ENCODE assay signal across 8 mouse cellular contexts in the genomic region with DNA sequence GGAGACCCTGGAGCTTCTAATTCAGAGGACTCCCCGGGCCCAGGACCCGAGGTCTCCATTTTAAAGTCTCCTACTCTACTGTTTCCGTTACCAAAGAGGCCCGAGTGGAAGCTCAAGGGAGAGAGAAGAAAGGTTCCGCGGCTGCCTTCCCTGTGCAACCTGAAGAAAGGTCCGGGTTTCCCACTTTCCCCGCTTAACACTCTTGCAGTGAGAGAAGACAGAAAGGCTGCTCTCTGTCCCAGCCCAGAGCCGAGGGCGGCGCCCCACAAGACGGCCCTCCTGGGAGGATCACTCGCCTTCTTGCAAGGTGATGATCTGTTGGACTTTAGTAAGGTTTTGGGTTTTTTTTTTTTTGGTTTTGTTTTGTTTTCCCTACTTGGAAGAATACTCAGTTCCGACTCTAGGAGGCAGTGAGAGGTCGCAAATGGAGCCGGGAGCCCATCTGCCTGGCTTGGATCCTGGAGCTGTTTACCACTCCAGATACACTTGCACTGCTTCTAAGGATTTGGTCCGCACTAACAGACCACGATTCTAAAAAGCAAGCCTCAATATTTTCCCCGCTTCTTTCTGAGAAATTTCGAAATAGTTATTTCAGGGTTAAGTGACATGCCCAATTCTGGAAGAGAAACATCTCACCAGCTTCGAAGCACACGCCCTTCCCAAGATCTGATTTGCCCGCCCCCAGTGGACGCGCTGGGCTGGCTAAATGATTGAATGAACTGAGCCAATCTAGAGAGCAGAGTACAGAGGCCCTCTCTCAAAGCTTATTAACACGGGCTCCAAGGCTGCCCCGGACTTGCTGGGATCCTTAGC. TPM values are rescaled to one million over a fixed set of nuclear protein-coding genes. Genes with fewer than 3 reads are reported as not detected.
DNase-seq lines count a peak whose midpoint lies in the region; ATAC-seq and TF ChIP-seq lines count a peak whose summit lies in the region.

A gene (minus strand): TSS at position 101 of the 813 bp plus-strand sequence.

- peak; percentile 94 for DNase-seq in MN1 (ENCODE audit: low spot score)
- peak; percentile 96 for DNase-seq in cerebellum, adult 9-10 months
- DNase-seq in hindbrain, embryonic 10.5 days (ENCODE audit: low spot score): peak; percentile 85
- DNase-seq in layer of hippocampus, adult 9-11 months: peak; percentile 84
- DNase-seq in lung, postnatal 0 days (ENCODE audit: low spot score): peak; percentile 91
- peak; percentile 96 for DNase-seq in ovary, postnatal 14 days (ENCODE audit: low spot score)
- peak; percentile 94 for DNase-seq in thymus, postnatal 14 days

- peak; percentile 95 for ATAC-seq in frontal cortex, adult (ENCODE audit: low TSS enrichment)
- ATAC-seq in lung, postnatal 0 days: peak; percentile 90

- WGBS in hindbrain, embryonic 10.5 days: under 1% methylated on average over 27 of the region's 27 CpGs
- under 1% methylated on average over 27 of the region's 27 CpGs for WGBS in lung, postnatal 0 days

- TF ChIP-seq CTCF in lung, postnatal 0 days (IDR thresholded peaks at IDR 0.05): peak; percentile 71

- peaks cover 13% of the 10 kb centered on the region; the same call in 1 of the 2 replicates for H3K36me3 ChIP-seq in hindbrain, embryonic 10.5 days
- 0 out of 2 replicates have a peak, but pooled peaks cover 6% of the 10 kb centered on the region for H3K36me3 ChIP-seq in lung, postnatal 0 days (ENCODE audit: insufficient read depth, low read length)

- H3K27me3 ChIP-seq in hindbrain, embryonic 10.5 days (ENCODE audit: insufficient read depth, poor library complexity, severe bottlenecking): no peaks in the 10 kb centered on the region
- H3K27me3 ChIP-seq in lung, postnatal 0 days (replicated peaks; ENCODE audit: insufficient read depth, low read length): no peaks in the 10 kb centered on the region

- H3K4me1 ChIP-seq in hindbrain, embryonic 10.5 days (replicated peaks): peaks cover 17% of the 10 kb centered on the region
- H3K4me1 ChIP-seq in lung, postnatal 0 days (ENCODE audit: insufficient read depth, low read depth, low read length): peaks cover 7% of the 10 kb centered on the region

- no peaks in the 10 kb centered on the region for H3K9me3 ChIP-seq in hindbrain, embryonic 10.5 days
- H3K9me3 ChIP-seq in lung, postnatal 0 days (ENCODE audit: low read length): no peaks in the 10 kb centered on the region

- peak within 1 kb of the TSS; percentile 65 for H3K4me2 ChIP-seq in lung, postnatal 0 days (replicated peaks; ENCODE audit: low read depth, low read length)

- H3K9ac ChIP-seq in lung, postnatal 0 days (replicated peaks; ENCODE audit: low read depth): peak within 1 kb of the TSS; percentile 81

- peak within 1 kb of the TSS; percentile 76 for H3K4me3 ChIP-seq in hindbrain, embryonic 10.5 days
- H3K4me3 ChIP-seq in lung, postnatal 0 days (ENCODE audit: low read depth, low read length): peak within 1 kb of the TSS; percentile 70

- H3K27ac ChIP-seq in hindbrain, embryonic 10.5 days: peak within 1 kb of the TSS; percentile 95
- peak within 1 kb of the TSS; percentile 84 for H3K27ac ChIP-seq in lung, postnatal 0 days (ENCODE audit: low read length)

- peak; percentile 72; the same call in 1 of the 2 replicates for TF ChIP-seq EP300 in lung, postnatal 0 days (IDR thresholded peaks at IDR 0.05)

RNA-seq across cellular contexts. Expression of the gene that starts here (rescaled TPM):
- polyA plus RNA-seq in hindbrain, embryonic 10.5 days (2016; fragmentation: Nextera tagmentation; extraction: Ambion mirVana): 131 and 143 TPM in 2 replicates
- 84.3 and 89.0 TPM in 2 replicates for polyA plus RNA-seq in lung, postnatal 0 days (2015; fragmentation: Nextera tagmentation; extraction: Ambion mirVana)

Comparison
In these comparisons a context has a peak if more than half of its experiments do, and no peak if none do; other contexts are left out.
1. Peak in every context shown above with its lines: DNase-seq, ATAC-seq, H3K4me3 ChIP-seq and H3K27ac ChIP-seq.